Mouse (Mus musculus): ENCODE results near the gene Dgkh. TPM values are rescaled to one million over a fixed set of nuclear protein-coding genes. Genes with fewer than 3 reads are reported as not detected.

Gene Dgkh
- polyA plus RNA-seq, 1 experiment from 2014 or later = 2.8 TPM

DNA sequence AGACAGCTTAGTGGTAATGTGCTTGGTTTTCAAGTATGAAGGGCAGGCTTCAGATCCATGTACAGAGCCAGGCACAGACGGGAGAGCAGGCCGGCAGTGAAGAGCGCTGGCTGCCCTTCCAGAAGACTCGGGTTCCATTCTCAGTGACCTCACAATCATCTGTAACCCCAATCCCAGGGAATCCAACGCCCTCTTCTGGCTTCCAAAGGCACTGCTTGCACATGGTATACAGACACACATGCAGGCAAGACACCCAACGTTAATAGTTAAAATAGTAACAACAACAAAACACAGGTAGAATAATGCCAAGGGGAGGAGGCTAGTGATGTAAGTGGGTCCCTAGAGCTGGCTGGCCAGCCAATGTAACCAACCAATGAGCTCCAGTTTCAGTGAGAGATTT lies 29.2 kb downstream of the Dgkh start:
- Histone ChIP-seq H3K4me1 (replicated peaks; ENCODE audit: control insufficient read depth, insufficient read depth, low read length) (no peaks in the 10 kb centered on the region), H3K36me3 (ENCODE audit: control insufficient read depth, insufficient read depth) (no peaks in the 10 kb centered on the region), H3K9me3 (ENCODE audit: control insufficient read depth, low read length) (no peaks in the 10 kb centered on the region), H3K4me3 (replicated peaks; ENCODE audit: low read length) (no peak overlapping the region), H3K9ac (replicated peaks; ENCODE audit: low read depth, low read length) (no peak overlapping the region), H3K4me2 (ENCODE audit: low read length) (no peak overlapping the region), H3K27ac (ENCODE audit: low read length) (no peak overlapping the region), H3K27me3 (replicated peaks; ENCODE audit: control insufficient read depth, insufficient read depth, low read length) (no peaks in the 10 kb centered on the region)
- WGBS = 81% methylated on average over 6 of the region's 6 CpGs
- ATAC-seq = no peak

DNA sequence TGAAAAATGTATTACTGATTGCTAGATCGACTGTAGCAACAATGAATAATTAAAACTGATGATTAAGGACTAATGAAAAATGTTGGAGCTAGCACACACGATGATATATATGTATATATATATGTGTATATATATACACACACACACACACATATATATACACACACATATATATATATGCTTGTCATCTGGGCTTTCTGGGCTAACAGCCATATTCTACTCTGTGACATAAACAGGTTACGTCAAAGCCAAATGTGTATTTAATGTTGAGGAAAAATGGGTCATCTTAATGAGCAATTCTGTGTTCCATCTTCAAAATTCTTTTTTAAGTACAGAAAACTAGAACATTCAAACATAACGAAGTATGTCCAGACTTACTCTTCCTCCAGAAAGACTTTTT lies 30.5 kb downstream of the Dgkh start:
- Histone ChIP-seq H3K9me3 (ENCODE audit: control insufficient read depth, low read length) (no peaks in the 10 kb centered on the region), H3K4me3 (replicated peaks; ENCODE audit: low read length) (no peak overlapping the region), H3K9ac (replicated peaks; ENCODE audit: low read depth, low read length) (no peak overlapping the region), H3K36me3 (ENCODE audit: control insufficient read depth, insufficient read depth) (no peaks in the 10 kb centered on the region), H3K27me3 (replicated peaks; ENCODE audit: control insufficient read depth, insufficient read depth, low read length) (no peaks in the 10 kb centered on the region), H3K27ac (ENCODE audit: low read length) (no peak overlapping the region), H3K4me2 (ENCODE audit: low read length) (no peak overlapping the region), H3K4me1 (replicated peaks; ENCODE audit: control insufficient read depth, insufficient read depth, low read length) (no peaks in the 10 kb centered on the region)
- ATAC-seq = no peak
- WGBS = 66% methylated on average over 4 of the region's 4 CpGs

DNA sequence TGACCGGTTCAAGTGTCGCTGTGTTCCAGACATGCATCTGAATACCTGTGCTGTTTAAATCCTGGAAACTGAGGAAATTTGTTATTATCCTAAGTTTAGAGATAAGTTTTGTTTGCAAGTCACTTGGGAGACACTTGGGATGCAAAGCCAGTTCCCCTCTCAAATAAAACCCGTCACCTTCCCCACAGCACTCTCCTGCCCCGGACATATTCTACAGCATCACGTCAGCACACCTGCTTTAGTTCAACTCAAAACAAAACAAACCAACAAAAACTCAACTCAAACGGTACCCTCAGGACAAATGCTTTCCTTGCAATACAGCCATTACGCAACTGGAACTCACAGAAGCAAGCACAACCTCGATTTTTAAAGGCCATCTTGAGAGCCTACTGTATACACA lies 31.1 kb downstream of the Dgkh start:
- H3K4me2 ChIP-seq (ENCODE audit: low read length) = no peak overlapping the region
- H3K27ac ChIP-seq (ENCODE audit: low read length) = no peak overlapping the region
- H3K36me3 ChIP-seq (ENCODE audit: control insufficient read depth, insufficient read depth) = no peaks in the 10 kb centered on the region
- no peak for ATAC-seq
- no peaks in the 10 kb centered on the region for H3K27me3 ChIP-seq (replicated peaks; ENCODE audit: control insufficient read depth, insufficient read depth, low read length)
- H3K9me3 ChIP-seq (ENCODE audit: control insufficient read depth, low read length) = no peaks in the 10 kb centered on the region
- H3K9ac ChIP-seq (replicated peaks; ENCODE audit: low read depth, low read length) = no peak overlapping the region
- H3K4me1 ChIP-seq (replicated peaks; ENCODE audit: control insufficient read depth, insufficient read depth, low read length) = no peaks in the 10 kb centered on the region
- WGBS = 81% methylated on average over 8 of the region's 8 CpGs
- no peak overlapping the region for H3K4me3 ChIP-seq (replicated peaks; ENCODE audit: low read length)

DNA sequence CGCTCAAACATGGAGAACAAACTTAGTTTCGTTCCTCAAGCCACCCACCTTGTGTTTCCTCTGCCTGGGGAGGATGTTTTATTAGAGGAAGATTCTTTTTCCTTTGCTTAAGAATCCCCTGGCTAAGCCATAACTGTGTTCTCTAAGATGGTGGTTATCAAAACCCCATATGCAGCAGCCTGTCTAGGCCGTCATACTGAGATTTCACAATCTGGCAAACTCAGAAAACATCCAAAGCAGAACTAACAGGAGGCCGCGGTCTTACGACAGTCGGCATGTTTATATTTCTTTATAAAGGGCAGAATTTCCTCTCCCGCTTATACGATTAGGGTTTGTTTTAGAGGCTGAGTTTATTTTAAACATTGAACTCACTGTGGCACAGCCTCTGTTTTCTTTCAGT lies 31.5 kb downstream of the Dgkh start:
- ATAC-seq = no peak
- H3K27ac ChIP-seq (ENCODE audit: low read length) = no peak overlapping the region
- no peaks in the 10 kb centered on the region for H3K27me3 ChIP-seq (replicated peaks; ENCODE audit: control insufficient read depth, insufficient read depth, low read length)
- H3K4me2 ChIP-seq (ENCODE audit: low read length) = no peak overlapping the region
- H3K9me3 ChIP-seq (ENCODE audit: control insufficient read depth, low read length) = no peaks in the 10 kb centered on the region
- no peaks in the 10 kb centered on the region for H3K36me3 ChIP-seq (ENCODE audit: control insufficient read depth, insufficient read depth)
- no peaks in the 10 kb centered on the region for H3K4me1 ChIP-seq (replicated peaks; ENCODE audit: control insufficient read depth, insufficient read depth, low read length)
- H3K4me3 ChIP-seq (replicated peaks; ENCODE audit: low read length) = no peak overlapping the region
- H3K9ac ChIP-seq (replicated peaks; ENCODE audit: low read depth, low read length) = no peak overlapping the region
- WGBS = 77% methylated on average over 9 of the region's 9 CpGs

DNA sequence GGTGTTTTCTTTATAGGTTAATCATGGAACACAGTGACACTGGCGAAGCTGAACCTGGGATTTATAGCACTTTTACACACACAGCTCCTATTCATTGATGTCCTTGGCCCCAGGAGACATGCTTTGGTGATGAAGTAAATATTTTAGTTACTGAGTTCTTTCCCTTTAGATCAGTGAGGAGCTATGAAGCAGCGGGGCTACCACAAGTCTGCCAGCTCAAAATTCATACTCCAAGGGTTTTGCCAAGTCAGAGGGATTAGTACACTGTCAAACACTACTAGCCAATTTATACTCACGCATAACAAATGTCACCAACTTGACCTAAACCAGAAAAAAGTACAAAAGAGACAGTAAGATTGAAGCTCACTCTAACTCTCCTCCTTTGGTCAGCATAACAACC lies 32.9 kb downstream of the Dgkh start:
- Histone ChIP-seq H3K4me1 (replicated peaks; ENCODE audit: control insufficient read depth, insufficient read depth, low read length) (no peaks in the 10 kb centered on the region), H3K9me3 (ENCODE audit: control insufficient read depth, low read length) (no peaks in the 10 kb centered on the region), H3K27ac (ENCODE audit: low read length) (no peak overlapping the region), H3K4me3 (replicated peaks; ENCODE audit: low read length) (no peak overlapping the region), H3K4me2 (ENCODE audit: low read length) (no peak overlapping the region), H3K27me3 (replicated peaks; ENCODE audit: control insufficient read depth, insufficient read depth, low read length) (no peaks in the 10 kb centered on the region), H3K36me3 (ENCODE audit: control insufficient read depth, insufficient read depth) (no peaks in the 10 kb centered on the region), H3K9ac (replicated peaks; ENCODE audit: low read depth, low read length) (no peak overlapping the region)
- no peak for ATAC-seq
- 74% methylated on average over 3 of the region's 3 CpGs for WGBS

DNA sequence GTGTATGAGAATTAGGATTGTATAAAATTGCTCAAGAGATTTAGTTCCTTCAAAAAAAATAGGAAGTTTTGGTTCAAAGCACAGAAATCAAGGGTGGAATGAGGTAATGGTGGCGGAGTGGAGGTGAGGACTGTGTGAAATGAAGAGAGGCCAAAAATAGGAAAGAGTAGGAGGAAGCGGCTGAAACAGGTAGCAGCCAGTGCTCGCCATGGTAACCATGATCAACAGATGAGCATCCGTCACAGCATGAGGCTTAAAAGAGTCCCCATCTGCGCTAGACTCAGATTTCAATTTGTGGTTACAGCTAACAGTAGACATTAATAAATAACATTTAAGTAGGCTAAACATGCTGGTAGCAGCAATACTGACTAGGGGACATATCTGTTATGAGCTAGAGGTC lies 33.4 kb downstream of the Dgkh start:
- Histone ChIP-seq H3K4me1 (replicated peaks; ENCODE audit: control insufficient read depth, insufficient read depth, low read length) (no peaks in the 10 kb centered on the region), H3K27me3 (replicated peaks; ENCODE audit: control insufficient read depth, insufficient read depth, low read length) (no peaks in the 10 kb centered on the region), H3K36me3 (ENCODE audit: control insufficient read depth, insufficient read depth) (no peaks in the 10 kb centered on the region), H3K9ac (replicated peaks; ENCODE audit: low read depth, low read length) (no peak overlapping the region), H3K27ac (ENCODE audit: low read length) (no peak overlapping the region), H3K4me2 (ENCODE audit: low read length) (no peak overlapping the region), H3K4me3 (replicated peaks; ENCODE audit: low read length) (no peak overlapping the region), H3K9me3 (ENCODE audit: control insufficient read depth, low read length) (no peaks in the 10 kb centered on the region)
- no peak for ATAC-seq
- 74% methylated on average over 5 of the region's 5 CpGs for WGBS

DNA sequence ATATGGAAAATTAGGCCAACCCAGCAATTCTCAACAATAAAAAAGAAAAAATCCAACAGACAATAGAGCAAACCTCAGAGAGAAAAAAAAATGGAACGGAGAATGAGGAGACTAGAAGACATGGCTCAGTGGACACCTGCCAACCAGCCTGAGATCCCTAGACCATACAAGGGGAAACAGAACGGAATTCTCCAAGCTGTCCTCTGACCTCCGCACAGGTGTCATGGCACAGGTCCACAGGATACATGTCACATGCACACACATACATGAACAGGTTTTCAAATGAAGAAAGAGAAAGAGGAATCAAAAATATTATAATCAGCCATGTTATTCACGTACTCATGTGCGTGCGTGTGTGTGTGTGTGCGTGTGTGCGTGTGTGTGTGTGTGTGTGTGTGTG lies 38.5 kb downstream of the Dgkh start:
- H3K9me3 ChIP-seq (ENCODE audit: control insufficient read depth, low read length) = no peaks in the 10 kb centered on the region
- H3K27ac ChIP-seq (ENCODE audit: low read length) = no peak overlapping the region
- no peaks in the 10 kb centered on the region; the same call in 1 of the 2 replicates for H3K4me1 ChIP-seq (replicated peaks; ENCODE audit: control insufficient read depth, insufficient read depth, low read length)
- WGBS = 95% methylated on average over 8 of the region's 8 CpGs
- H3K9ac ChIP-seq (replicated peaks; ENCODE audit: low read depth, low read length) = no peak overlapping the region
- no peaks in the 10 kb centered on the region for H3K27me3 ChIP-seq (replicated peaks; ENCODE audit: control insufficient read depth, insufficient read depth, low read length)
- ATAC-seq = no peak
- H3K4me2 ChIP-seq (ENCODE audit: low read length) = no peak overlapping the region
- H3K36me3 ChIP-seq (ENCODE audit: control insufficient read depth, insufficient read depth) = no peaks in the 10 kb centered on the region
- no peak overlapping the region for H3K4me3 ChIP-seq (replicated peaks; ENCODE audit: low read length)

DNA sequence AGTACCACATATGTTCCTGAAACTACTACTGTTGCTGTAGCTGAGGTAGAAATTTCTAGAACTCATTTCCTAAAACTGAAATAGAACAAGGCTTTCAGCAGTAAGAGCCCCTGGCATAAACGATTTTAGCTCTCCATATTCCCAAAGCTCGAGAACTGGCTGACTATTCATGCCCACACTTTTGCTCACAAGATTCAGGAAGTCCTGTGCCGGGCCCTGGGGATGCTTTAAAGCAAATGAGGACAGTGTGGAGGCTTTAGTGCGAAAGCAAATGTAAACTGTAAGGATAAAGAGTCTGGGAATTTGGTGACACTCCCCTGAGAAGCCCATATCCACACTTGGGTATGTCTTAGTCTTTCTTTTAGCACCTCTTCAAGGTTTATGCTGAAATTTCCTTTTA lies 40.0 kb downstream of the Dgkh start:
- Histone ChIP-seq H3K9me3 (ENCODE audit: control insufficient read depth, low read length) (no peaks in the 10 kb centered on the region), H3K36me3 (ENCODE audit: control insufficient read depth, insufficient read depth) (no peaks in the 10 kb centered on the region), H3K9ac (replicated peaks; ENCODE audit: low read depth, low read length) (no peak overlapping the region), H3K4me3 (replicated peaks; ENCODE audit: low read length) (no peak overlapping the region), H3K27ac (ENCODE audit: low read length) (no peak overlapping the region), H3K27me3 (replicated peaks; ENCODE audit: control insufficient read depth, insufficient read depth, low read length) (no peaks in the 10 kb centered on the region), H3K4me1 (replicated peaks; ENCODE audit: control insufficient read depth, insufficient read depth, low read length) (no peaks in the 10 kb centered on the region; the same call in 1 of the 2 replicates), H3K4me2 (ENCODE audit: low read length) (no peak overlapping the region)
- 77% methylated on average over 4 of the region's 4 CpGs for WGBS
- no peak for ATAC-seq

DNA sequence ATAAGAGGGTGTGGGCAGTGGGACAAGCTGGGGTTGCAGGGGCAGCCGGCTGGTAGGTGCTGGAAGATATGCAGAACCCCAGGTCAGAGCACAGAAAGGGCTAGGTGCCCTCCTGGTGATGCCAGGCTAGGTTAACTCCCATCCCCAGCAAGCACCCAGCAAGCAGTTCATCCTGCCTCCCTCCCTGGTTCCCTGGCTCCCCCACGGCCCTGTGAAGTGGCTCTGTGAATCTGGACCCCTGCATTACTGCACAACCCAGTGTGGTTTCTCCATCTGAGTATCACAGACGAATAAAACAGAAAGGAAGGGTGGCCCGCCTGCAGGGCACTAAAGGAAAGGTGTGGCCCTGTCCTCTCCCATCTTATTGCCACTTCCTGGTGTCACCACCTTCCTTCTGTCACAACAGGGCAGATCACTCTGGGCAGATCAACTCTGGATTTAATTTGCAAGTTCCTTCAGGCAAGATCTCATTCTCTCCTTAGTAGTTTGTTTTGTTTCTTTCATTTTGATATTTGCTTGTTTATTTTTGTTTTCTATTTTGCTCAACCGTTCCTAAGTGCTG lies 40.6 kb downstream of the Dgkh start:
- WGBS = 80% methylated on average over 5 of the region's 5 CpGs
- no peak overlapping the region for H3K9ac ChIP-seq (replicated peaks; ENCODE audit: low read depth, low read length)
- ATAC-seq = no peak

DNA sequence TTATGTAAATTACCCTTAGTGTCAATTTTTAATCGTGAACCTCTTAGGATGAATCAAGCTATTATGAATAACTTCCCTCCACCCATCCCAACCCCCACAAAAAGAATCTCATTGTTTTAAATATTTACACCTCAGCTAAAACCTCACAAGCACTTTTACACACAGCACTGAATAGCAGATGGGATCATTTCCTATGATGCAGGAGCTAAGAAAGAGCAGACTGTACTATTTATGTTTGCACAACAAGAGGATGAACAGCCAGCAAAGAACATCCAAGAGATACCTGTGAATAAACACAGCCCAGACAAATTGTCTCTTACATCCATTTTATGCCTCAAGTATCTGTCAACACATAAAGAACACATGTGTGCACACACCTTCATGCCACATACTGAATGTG lies 41.7 kb downstream of the Dgkh start:
- Histone ChIP-seq H3K4me1 (replicated peaks; ENCODE audit: control insufficient read depth, insufficient read depth, low read length) (no peaks in the 10 kb centered on the region; the same call in 1 of the 2 replicates), H3K36me3 (ENCODE audit: control insufficient read depth, insufficient read depth) (no peaks in the 10 kb centered on the region), H3K27me3 (replicated peaks; ENCODE audit: control insufficient read depth, insufficient read depth, low read length) (no peaks in the 10 kb centered on the region), H3K27ac (ENCODE audit: low read length) (no peak overlapping the region), H3K9me3 (ENCODE audit: control insufficient read depth, low read length) (no peaks in the 10 kb centered on the region), H3K9ac (replicated peaks; ENCODE audit: low read depth, low read length) (no peak overlapping the region), H3K4me3 (replicated peaks; ENCODE audit: low read length) (no peak overlapping the region), H3K4me2 (ENCODE audit: low read length) (no peak overlapping the region)
- WGBS = 45% methylated on average over 1 of the region's 1 CpGs
- no peak for ATAC-seq

More for the DNA sequence above, 40.6 kb downstream of the Dgkh start:
- H3K27me3 ChIP-seq (replicated peaks; ENCODE audit: control insufficient read depth, insufficient read depth, low read length) = no peaks in the 10 kb centered on the region
- H3K27ac ChIP-seq (ENCODE audit: low read length) = no peak overlapping the region
- no peak overlapping the region for H3K4me2 ChIP-seq (ENCODE audit: low read length)
- no peaks in the 10 kb centered on the region; the same call in 1 of the 2 replicates for H3K4me1 ChIP-seq (replicated peaks; ENCODE audit: control insufficient read depth, insufficient read depth, low read length)
- no peak overlapping the region for H3K4me3 ChIP-seq (replicated peaks; ENCODE audit: low read length)
- H3K9me3 ChIP-seq (ENCODE audit: control insufficient read depth, low read length) = no peaks in the 10 kb centered on the region
- no peaks in the 10 kb centered on the region for H3K36me3 ChIP-seq (ENCODE audit: control insufficient read depth, insufficient read depth)

Measured in forebrain, embryonic 16.5 days (tissue).